In genomic region chr9:56075264-56075663, GRCm38 (mm10) we compare ENCODE assay signal across 8 mouse cellular contexts. TPM values are rescaled to one million over a fixed set of nuclear protein-coding genes. Genes with fewer than 3 reads are reported as not detected.
DNase-seq lines count a peak whose midpoint lies in the region; ATAC-seq and TF ChIP-seq lines count a peak whose summit lies in the region.

No protein-coding gene starts in this region.

- peak; percentile 73 for ATAC-seq in common myeloid progenitor, adult 5-6 weeks (replicated peaks; ENCODE audit: low read depth, poor library complexity, severe bottlenecking)
- peak; percentile 85 for ATAC-seq in megakaryocyte progenitor cell, adult 5-6 weeks (replicated peaks; ENCODE audit: poor library complexity)

- peak overlapping the region; percentile 67 for H3K27ac ChIP-seq in left cerebral cortex, adult 2 months

- DNase-seq in ovary, adult 18-20 months (ENCODE audit: low spot score) = peak; percentile 63
- DNase-seq in ovary, postnatal 10 days (ENCODE audit: low spot score) = no peak
- peak; percentile 40 for DNase-seq in gastrocnemius, postnatal 10 days
- DNase-seq in hindlimb bud, embryonic 11.5 days (ENCODE audit: extremely low spot score, low read depth, low spot score) = peak; percentile 77
- DNase-seq in left cerebral cortex, adult 2 months (ENCODE audit: extremely low spot score in 1 of 2, low spot score in 2 of 2) = peak in 1 of 2 experiments; percentile 52
- DNase-seq in right cerebral cortex, postnatal 36 days (ENCODE audit: low spot score in 2 of 2) = peak; percentile 33 to 50

- peak; percentile 68 for TF ChIP-seq CTCF in left cerebral cortex, adult 2 months (IDR thresholded peaks at IDR 0.05)

- no peak overlapping the region for H3K4me3 ChIP-seq in left cerebral cortex, adult 2 months

- intact Hi-C loops in left cerebral cortex, adult 2 months (cut with DNase I) = loop anchor here (2.0 kb wide), 1 partner anchor 44 kb away; no protein-coding TSS in a partner anchor

RNA-seq across cellular contexts. Expression of gene Pstpip1, which starts 14.5 kb away (rescaled TPM):
- total RNA-seq in common myeloid progenitor, adult 5-6 weeks (2017) = 37.1 and 64.6 TPM in 2 replicates
- 1 to 10 TPM; 2.0 to 4.2 TPM for total RNA-seq in gastrocnemius, postnatal 10 days (2021)
- 1 to 10 TPM; 2.3 to 4.6 TPM for total RNA-seq in left cerebral cortex, adult 2 months (2021)
- 25.9 and 38.2 TPM in 2 replicates for total RNA-seq in megakaryocyte progenitor cell, adult 5-6 weeks (2015)
- 113 and 122 TPM in 2 replicates for total RNA-seq in megakaryocyte progenitor cell, adult 5-6 weeks (2017)

RNA-seq across cellular contexts. Expression of gene Rcn2, which starts 33.6 kb away (rescaled TPM):
- 61.2 and 66.6 TPM in 2 replicates for total RNA-seq in common myeloid progenitor, adult 5-6 weeks (2017)
- 10 to 100 TPM; 28.2 to 33.1 TPM for total RNA-seq in gastrocnemius, postnatal 10 days (2021)
- 100 to 1,000 TPM in 1 of 2 experiments, 10 to 100 TPM in 1; 98.6 to 101 TPM for total RNA-seq in left cerebral cortex, adult 2 months (2021)
- 52.7 and 60.6 TPM in 2 replicates for total RNA-seq in megakaryocyte progenitor cell, adult 5-6 weeks (2015)
- 38.8 and 42.1 TPM in 2 replicates for total RNA-seq in megakaryocyte progenitor cell, adult 5-6 weeks (2017)
